Mouse (Mus musculus) right cerebral cortex, postnatal 36 days (tissue): ENCODE measurements at regions not wholly inside any gene's neighbourhood (a gene's known extent, or its start where the extent isn't known, plus 50 kb on each side); places are given as distances from the start of the nearest gene placed in this dataset.

Experiments
- DNase-seq, 2 experiments: peaks; one replicate each; pipeline ENCODE4 v3.0.0; 2022; ENCODE audit warnings: low spot score in 2 of 2, mixed read lengths in 1 of 2

- peak in 1 of 2 experiments; percentile 13 for DNase-seq
Measured at GRCm38 (mm10) chr12:35429473-35429872, 105.4 kb downstream of the Ahr start.

GRCm38 (mm10) chr12:35419206-35419605 is 115.6 kb downstream of the Ahr start:
- DNase-seq, result no peak

- no peak for DNase-seq
Measured at GRCm38 (mm10) chr12:35417943-35418342, 116.9 kb downstream of the Ahr start.

GRCm38 (mm10) chr12:35416583-35416982 is 118.3 kb downstream of the Ahr start:
- no peak for DNase-seq

- no peak for DNase-seq
Measured at GRCm38 (mm10) chr12:35412715-35413114, 122.1 kb downstream of the Ahr start.

GRCm38 (mm10) chr12:35408461-35408860 is 126.4 kb downstream of the Ahr start:
- DNase-seq, result no peak

- DNase-seq, result no peak
Measured at GRCm38 (mm10) chr12:35408044-35408443, 126.8 kb downstream of the Ahr start.

GRCm38 (mm10) chr12:35401853-35402252 is 133.0 kb downstream of the Ahr start:
- DNase-seq, result no peak

- no peak for DNase-seq
Measured at GRCm38 (mm10) chr12:35401219-35401618, 133.6 kb downstream of the Ahr start.

GRCm38 (mm10) chr12:35395211-35395610 is 139.6 kb downstream of the Ahr start:
- no peak for DNase-seq

GRCm38 (mm10) chr12:35392111-35392510 is 142.7 kb downstream of the Ahr start:
- peak; percentile 6 to 18 for DNase-seq

GRCm38 (mm10) chr12:35390266-35390665 is 144.6 kb downstream of the Ahr start:
- no peak for DNase-seq

GRCm38 (mm10) chr12:35389839-35390238 is 145.0 kb downstream of the Ahr start:
- no peak for DNase-seq

- no peak for DNase-seq
Measured at GRCm38 (mm10) chr12:35384211-35384610, 150.6 kb downstream of the Ahr start.

- DNase-seq, result no peak
Measured at GRCm38 (mm10) chr12:35377266-35377665, 157.6 kb downstream of the Ahr start.

- no peak for DNase-seq
Measured at GRCm38 (mm10) chr12:35376365-35376764, 158.5 kb downstream of the Ahr start.

- DNase-seq, result no peak
Measured at GRCm38 (mm10) chr12:35357901-35358300, 176.9 kb downstream of the Ahr start.

GRCm38 (mm10) chr12:35338191-35338954 is 196.5 kb downstream of the Ahr start:
- DNase-seq, result no peak

GRCm38 (mm10) chr12:35336314-35336713 is 198.5 kb downstream of the Ahr start:
- DNase-seq, result no peak

GRCm38 (mm10) chr12:35334344-35335075 is 200.3 kb downstream of the Ahr start:
- no peak for DNase-seq

- no peak for DNase-seq
Measured at GRCm38 (mm10) chr12:35331303-35331702, 203.5 kb downstream of the Ahr start.

GRCm38 (mm10) chr12:35329699-35330098 is 205.1 kb downstream of the Ahr start:
- no peak for DNase-seq

- DNase-seq, result no peak
Measured at GRCm38 (mm10) chr12:35319571-35319970, 215.3 kb downstream of the Ahr start.
